Mouse (Mus musculus) adrenal gland, adult 8-10 months (tissue): ENCODE measurements around the gene Fbxo3. TPM values are rescaled to one million over a fixed set of nuclear protein-coding genes. Genes with fewer than 3 reads are reported as not detected.
A peak's percentile ranks its signal among the peaks of the same experiment; 100 is the strongest.
"Not testable (repeated sequence)": the region's sequence is repeated elsewhere in the genome, so short reads cannot be mapped to it uniquely, and the experiment has no call there.

Source experiments
- DNase-seq: peaks from one replicate; pipeline ENCODE4 v3.0.0; 2022
- total RNA-seq, 4 experiments: library from RNA; stranded (reverse); gene quantifications; 2 replicates each; pipeline ENCODE4 v1.2.4; 2022

The Fbxo3 gene
- total RNA-seq, 4 experiments from 2014 or later, result 88.1 to 93.9 (median 93.1) TPM

DNA sequence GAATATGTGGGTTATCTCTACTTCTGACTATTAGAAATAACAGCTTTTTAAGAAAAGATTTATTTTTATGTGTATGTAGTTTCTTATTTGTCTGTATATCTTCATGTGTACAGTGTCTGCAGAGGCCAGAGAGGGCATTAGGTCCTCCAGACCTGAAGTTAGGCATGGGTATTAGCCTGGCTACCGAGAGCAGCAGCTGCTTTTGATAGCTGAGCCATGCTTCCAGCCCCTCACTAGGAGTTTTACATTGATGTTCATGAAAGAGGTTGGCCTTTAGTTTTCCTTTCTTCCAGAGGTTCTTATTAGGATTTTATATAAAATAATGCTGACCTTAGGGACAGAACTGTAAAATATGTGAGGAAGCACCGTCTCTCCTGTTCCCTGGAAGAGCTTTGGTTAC, 10.7 kb downstream of the Fbxo3 start:
- no peak for DNase-seq

- DNase-seq, result peak; percentile 26
Observed at GRCm38 (mm10) chr2:104041632-104042031, 14.1 kb downstream of the Fbxo3 start.

- DNase-seq, result no peak
Observed at GRCm38 (mm10) chr2:104042766-104043165, 15.2 kb downstream of the Fbxo3 start.

- no peak for DNase-seq
Observed at GRCm38 (mm10) chr2:104043624-104044478, 16.3 kb downstream of the Fbxo3 start.

GRCm38 (mm10) chr2:104044479-104045080, 17.1 kb downstream of the Fbxo3 start:
- no peak for DNase-seq

GRCm38 (mm10) chr2:104058381-104058780, 30.9 kb downstream of the Fbxo3 start:
- DNase-seq, result no peak

DNA sequence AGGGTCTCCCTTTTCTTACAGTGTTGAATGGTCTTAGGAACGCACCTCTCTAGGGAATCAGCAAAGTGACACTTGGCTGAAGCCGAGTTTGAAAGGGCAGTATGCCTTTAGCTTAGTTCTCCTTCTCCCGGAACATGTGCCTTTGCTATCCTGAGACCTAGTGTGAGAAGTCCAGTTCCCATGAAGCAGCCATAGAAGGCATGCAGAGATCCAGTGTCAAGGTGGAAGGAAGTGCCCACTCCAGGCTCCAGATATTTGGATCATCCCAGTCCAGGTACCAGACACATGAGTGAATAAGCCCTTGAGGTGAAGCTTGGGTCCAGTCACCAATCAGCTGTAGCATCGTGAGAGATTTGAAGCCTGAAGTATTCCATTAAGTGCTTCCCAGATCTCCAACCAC, 31.4 kb downstream of the Fbxo3 start:
- DNase-seq, result no peak

DNA sequence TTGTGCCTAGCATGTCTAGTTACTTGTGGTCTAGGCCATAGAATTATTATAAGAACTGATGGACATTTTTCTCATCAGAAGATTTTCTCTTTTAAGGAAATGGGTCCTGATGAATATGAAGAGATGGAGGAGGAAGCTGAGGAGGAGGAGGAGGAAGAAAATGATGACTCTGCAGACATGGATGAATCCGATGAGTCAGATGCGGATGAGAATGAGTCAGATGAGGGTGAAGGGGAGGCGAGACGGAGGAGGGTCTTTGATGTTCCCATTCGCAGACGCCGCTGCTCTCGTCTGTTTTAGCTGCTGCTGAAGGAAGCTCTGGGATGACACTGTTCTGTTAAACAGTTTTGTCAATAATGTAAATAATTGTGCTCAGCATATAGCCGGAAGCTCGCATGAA, 32.3 kb downstream of the Fbxo3 start:
- DNase-seq, result no peak

- no peak for DNase-seq
Observed at GRCm38 (mm10) chr2:104060996-104061395, 33.5 kb downstream of the Fbxo3 start.

DNA sequence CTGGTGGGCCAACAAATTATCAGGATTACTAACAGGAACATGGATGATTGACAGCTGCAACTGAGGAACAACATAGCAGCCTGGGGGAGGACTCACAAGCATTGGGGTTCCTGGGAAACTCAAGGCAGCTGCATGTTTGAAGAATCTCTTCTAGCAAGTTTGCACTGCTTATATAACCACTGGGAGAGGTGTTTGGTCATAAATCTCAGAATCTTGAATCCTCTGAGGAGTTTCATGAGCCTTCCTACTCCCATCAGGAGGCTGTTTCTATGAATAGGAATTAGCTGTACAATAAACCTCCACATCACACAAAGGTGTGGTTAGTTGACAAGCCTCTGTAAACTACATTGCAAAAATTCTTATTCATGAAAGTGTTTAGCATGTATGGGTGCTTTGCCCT, 35.1 kb downstream of the Fbxo3 start:
- no peak for DNase-seq

GRCm38 (mm10) chr2:104064152-104064551, 36.6 kb downstream of the Fbxo3 start:
- no peak for DNase-seq

DNA sequence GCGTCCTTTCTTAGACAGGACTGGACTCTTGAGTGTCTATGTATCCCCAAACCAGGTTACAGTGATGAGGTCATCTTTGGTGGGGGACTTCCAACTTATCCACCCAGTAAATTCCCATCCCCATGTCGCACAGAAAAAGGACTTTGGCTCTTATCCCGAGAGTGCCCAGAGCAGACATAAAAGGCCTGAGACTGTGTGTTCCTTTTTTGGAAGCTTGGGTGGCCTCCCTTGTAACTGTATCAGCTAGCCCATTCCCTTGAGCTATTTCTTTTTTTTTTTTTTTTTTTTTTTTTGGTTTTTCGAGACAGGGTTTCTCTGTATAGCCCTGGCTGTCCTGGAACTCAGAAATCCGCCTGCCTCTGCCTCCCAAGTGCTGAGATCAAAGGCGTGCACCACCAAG, 38.0 kb downstream of the Fbxo3 start, which contains the start of gene Gm10912:
Gene Gm10912, plus strand, starts transcription at position 301 of the 400 bp plus-strand sequence.
- not testable (repeated sequence) for DNase-seq

GRCm38 (mm10) chr2:104068450-104068849, 40.9 kb downstream of the Fbxo3 start, which contains the start of gene Gm10799:
TSS of gene Gm10799 (minus strand) at chr2:104068550.
- DNase-seq, result not testable (repeated sequence)

- peak; percentile 44 for DNase-seq
Observed at GRCm38 (mm10) chr2:104069704-104070185, 42.2 kb downstream of the Fbxo3 start, which contains the start of gene Cd59b. TSS of gene Cd59b (plus strand) at chr2:104069849.

DNA sequence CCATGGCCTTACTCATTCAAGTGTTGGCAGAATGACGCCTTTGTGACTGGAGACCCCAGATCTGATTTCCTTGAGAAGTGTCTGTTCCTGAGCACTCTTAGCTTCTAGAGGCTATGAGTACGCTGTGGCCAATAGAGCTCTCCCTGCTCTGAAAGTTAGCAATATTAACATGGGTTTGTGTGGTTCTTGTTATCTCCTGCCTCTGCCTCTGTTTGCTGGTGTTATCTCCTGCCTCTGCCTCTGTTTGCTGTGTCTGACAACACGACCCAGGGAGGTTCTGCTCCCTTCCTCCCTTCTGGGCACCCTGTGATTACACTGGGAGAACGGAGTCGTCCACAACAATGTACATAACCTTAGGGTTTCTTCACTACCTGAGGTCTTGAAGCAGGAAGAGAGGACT, 50.8 kb downstream of the Fbxo3 start:
- DNase-seq, result not testable (repeated sequence)

- DNase-seq, result not testable (repeated sequence)
Observed at GRCm38 (mm10) chr2:104081436-104082050, 54.0 kb downstream of the Fbxo3 start.

DNA sequence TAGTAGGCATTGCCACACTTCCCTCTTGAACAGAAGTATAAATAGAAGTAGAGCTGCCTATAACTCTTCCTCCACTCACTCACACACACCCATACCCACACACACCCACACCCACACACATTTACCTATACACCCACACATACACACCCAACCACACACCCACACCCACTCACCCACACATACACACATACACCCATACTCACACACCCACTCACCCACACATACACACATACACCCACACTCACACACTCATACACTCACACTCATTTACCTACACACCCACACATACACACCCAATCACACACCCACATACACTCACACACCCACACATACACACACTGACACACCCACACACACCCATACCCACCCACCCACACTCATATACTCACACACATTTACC, 55.0 kb downstream of the Fbxo3 start:
- no peak for DNase-seq

GRCm38 (mm10) chr2:104084027-104084426, 56.5 kb downstream of the Fbxo3 start:
- not testable (repeated sequence) for DNase-seq

DNA sequence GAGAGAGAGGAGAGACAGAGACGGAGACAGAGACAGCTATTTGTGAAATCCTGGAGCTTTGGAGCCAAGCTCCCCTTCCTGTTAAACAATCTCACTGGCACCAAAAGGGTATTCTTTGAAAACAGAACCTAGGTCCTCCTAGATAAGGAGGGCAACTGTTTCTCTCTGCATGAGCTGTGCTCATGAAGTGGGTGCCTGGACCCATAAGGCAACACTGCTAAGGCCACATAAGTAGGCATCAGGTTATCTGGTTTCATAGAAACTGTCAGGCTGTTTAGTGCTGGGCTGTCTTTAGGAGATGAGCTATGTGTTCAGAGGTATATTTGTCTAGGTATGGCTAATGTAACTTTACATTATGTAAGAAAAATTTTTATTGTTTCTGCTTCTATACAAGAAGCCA, 60.0 kb downstream of the Fbxo3 start:
- not testable (repeated sequence) for DNase-seq

DNA sequence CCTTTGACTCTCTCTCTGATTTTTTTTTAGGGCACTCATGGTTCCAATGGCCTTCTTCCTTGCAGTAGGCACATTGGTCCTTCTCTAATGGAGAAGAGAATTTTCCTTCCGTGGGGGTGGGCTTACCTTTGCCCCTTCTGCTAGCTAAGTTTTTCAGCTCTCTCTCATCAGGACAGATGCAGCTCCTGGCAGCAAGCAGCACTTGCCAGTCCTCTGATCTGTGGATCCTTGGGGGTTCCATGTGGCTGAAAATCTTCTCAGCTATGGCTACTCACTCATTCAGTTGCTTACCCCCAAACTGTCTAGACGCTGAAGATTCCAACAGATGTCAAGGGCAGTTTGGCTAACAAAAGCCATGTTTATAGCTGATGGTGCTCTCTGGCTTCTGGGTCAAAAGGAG, 65.8 kb downstream of the Fbxo3 start:
- no peak for DNase-seq

- peak; percentile 87 for DNase-seq
Observed at GRCm38 (mm10) chr2:104095741-104096213, 68.3 kb downstream of the Fbxo3 start, which contains the start of gene Cd59a. TSS of gene Cd59a (plus strand) at chr2:104095801.

DNA sequence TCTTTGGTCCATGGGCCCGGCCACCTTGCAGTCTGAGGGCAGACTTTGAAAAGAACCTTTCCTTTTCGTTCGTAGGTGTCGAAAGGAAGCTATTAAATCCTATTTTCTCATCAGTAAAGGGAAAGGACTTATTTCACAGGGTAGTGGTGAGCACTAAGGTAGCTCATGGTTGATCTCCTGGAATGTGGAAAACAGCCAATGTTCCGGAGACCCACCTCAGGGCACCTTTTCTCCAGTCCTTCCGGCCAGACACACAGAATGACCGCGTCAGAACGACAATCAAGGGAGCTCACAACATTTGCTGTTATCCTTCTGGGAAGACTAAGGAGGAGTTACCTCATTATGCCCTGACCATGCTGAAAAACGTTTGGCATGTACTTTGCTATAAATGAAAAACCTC, 68.7 kb downstream of the Fbxo3 start:
- DNase-seq, result no peak

DNA sequence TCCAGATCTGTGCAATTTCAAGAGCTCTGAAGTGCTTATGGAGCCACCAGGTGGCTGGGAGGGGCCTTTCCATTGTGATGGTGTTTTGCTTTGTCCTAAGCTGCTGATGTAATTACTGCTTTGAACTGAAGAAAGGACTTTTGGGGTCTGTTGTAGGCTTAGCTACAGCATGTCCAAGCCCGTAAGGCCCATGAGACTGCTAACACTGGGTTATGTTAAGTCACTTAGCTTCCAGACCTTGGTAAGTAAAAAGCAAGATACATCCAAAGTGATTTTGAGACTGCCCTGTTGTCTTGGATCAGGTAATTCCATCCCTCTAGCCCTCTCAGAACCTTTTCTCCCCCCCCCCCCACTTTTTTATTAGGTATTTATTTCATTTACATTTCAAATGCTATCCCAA, 69.3 kb downstream of the Fbxo3 start:
- DNase-seq, result not testable (repeated sequence)
